Mouse (Mus musculus) 3T3-L1 (cell line): ENCODE measurements around the gene Fbxo21.

Source experiments
- DNase-seq: peaks from one replicate; pipeline ENCODE4 v3.0.0-alpha.2; 2015; ENCODE audit warnings: low read depth, low spot score

Gene Fbxo21

GRCm38 (mm10) chr5:117976657-117977500, at the start of gene Fbxo21:
TSS of gene Fbxo21 (plus strand) at chr5:117976730.
- DNase-seq = peak; percentile 93

- DNase-seq = peak; percentile 13
Measured at GRCm38 (mm10) chr5:117928553-117928952, 48.0 kb upstream of the Fbxo21 start.

- DNase-seq = no peak
Measured at GRCm38 (mm10) chr5:117932222-117932621, 44.3 kb upstream of the Fbxo21 start.

- DNase-seq = peak; percentile 84
Measured at GRCm38 (mm10) chr5:117932862-117933261, 43.7 kb upstream of the Fbxo21 start.

- DNase-seq = no peak
Measured at GRCm38 (mm10) chr5:117936346-117936745, 40.2 kb upstream of the Fbxo21 start.

- no peak for DNase-seq
Measured at GRCm38 (mm10) chr5:117937186-117937585, 39.3 kb upstream of the Fbxo21 start.

- peak; percentile 40 for DNase-seq
Measured at GRCm38 (mm10) chr5:117938182-117938581, 38.3 kb upstream of the Fbxo21 start.

- DNase-seq = no peak
Measured at GRCm38 (mm10) chr5:117939402-117939801, 37.1 kb upstream of the Fbxo21 start.

GRCm38 (mm10) chr5:117941552-117941951, 35.0 kb upstream of the Fbxo21 start:
- peak; percentile 14 for DNase-seq

GRCm38 (mm10) chr5:117946605-117947004, 29.9 kb upstream of the Fbxo21 start:
- peak; percentile 54 for DNase-seq

- DNase-seq = no peak
Measured at GRCm38 (mm10) chr5:117949393-117949792, 27.1 kb upstream of the Fbxo21 start.

- no peak for DNase-seq
Measured at GRCm38 (mm10) chr5:117953893-117954292, 22.6 kb upstream of the Fbxo21 start.

GRCm38 (mm10) chr5:117954429-117954828, 22.1 kb upstream of the Fbxo21 start:
- no peak for DNase-seq

- DNase-seq = peak; percentile 77
Measured at GRCm38 (mm10) chr5:117955675-117956420, 20.7 kb upstream of the Fbxo21 start.

GRCm38 (mm10) chr5:117964750-117965149, 11.8 kb upstream of the Fbxo21 start:
- no peak for DNase-seq

GRCm38 (mm10) chr5:117966956-117967355, 9.6 kb upstream of the Fbxo21 start:
- DNase-seq = no peak

GRCm38 (mm10) chr5:117967659-117968069, 8.9 kb upstream of the Fbxo21 start:
- peak; percentile 57 for DNase-seq

GRCm38 (mm10) chr5:117969681-117970427, 6.7 kb upstream of the Fbxo21 start:
- no peak for DNase-seq

GRCm38 (mm10) chr5:117976263-117976656, 270 bp upstream of the Fbxo21 start:
- DNase-seq = no peak

- DNase-seq = no peak
Measured at GRCm38 (mm10) chr5:117977501-117978158, 1.1 kb downstream of the Fbxo21 start.

- no peak for DNase-seq
Measured at GRCm38 (mm10) chr5:117978159-117978697, 1.7 kb downstream of the Fbxo21 start.
